ENCODE assay signal across 24 mouse cellular contexts in genomic region chr15:92210486-92211235, GRCm38 (mm10).
"Had no signal": no experiment of that assay in that cellular context is flagged by ENCODE, and none has a peak within 500 bp of the region (broad histone marks: within the 10 kb centered on the region; RNA-seq: fewer than 3 reads in every experiment).

No protein-coding gene starts in this region.

- H3K4me1 ChIP-seq: heart, embryonic 13.5 days; heart, embryonic 15.5 days; kidney, embryonic 15.5 days; limb, embryonic 13.5 days; limb, embryonic 15.5 days; liver, embryonic 12.5 days had no signal

- H3K9ac ChIP-seq: heart, embryonic 13.5 days; heart, embryonic 15.5 days; hindbrain, embryonic 14.5 days; kidney, embryonic 15.5 days; limb, embryonic 13.5 days; limb, embryonic 15.5 days; liver, embryonic 12.5 days; liver, embryonic 14.5 days had no signal

- ATAC-seq: hindbrain, embryonic 16.5 days; intestine, embryonic 16.5 days; liver, embryonic 12.5 days had no signal

- H3K36me3 ChIP-seq: heart, embryonic 13.5 days; heart, embryonic 15.5 days; kidney, embryonic 15.5 days; limb, embryonic 13.5 days; limb, embryonic 15.5 days; liver, embryonic 12.5 days had no signal

- H3K27ac ChIP-seq: heart, adult 2 months; heart, embryonic 13.5 days; heart, embryonic 15.5 days; hindbrain, embryonic 14.5 days; kidney, embryonic 15.5 days; kidney, postnatal 0 days; limb, embryonic 13.5 days; limb, embryonic 15.5 days; liver, embryonic 12.5 days; liver, embryonic 14.5 days had no signal

- H3K9me3 ChIP-seq: heart, embryonic 13.5 days; heart, embryonic 15.5 days; kidney, embryonic 15.5 days; limb, embryonic 13.5 days; limb, embryonic 15.5 days had no signal

- H3K4me3 ChIP-seq: heart, adult 2 months; heart, embryonic 13.5 days; heart, embryonic 15.5 days; kidney, embryonic 15.5 days; limb, embryonic 13.5 days; limb, embryonic 15.5 days; liver, embryonic 12.5 days had no signal

- H3K4me2 ChIP-seq: heart, embryonic 11.5 days; heart, embryonic 13.5 days; heart, embryonic 15.5 days; hindbrain, embryonic 14.5 days; kidney, embryonic 15.5 days; limb, embryonic 13.5 days; limb, embryonic 15.5 days; liver, embryonic 12.5 days had no signal

- H3K27me3 ChIP-seq: heart, embryonic 13.5 days; heart, embryonic 15.5 days; kidney, embryonic 15.5 days; limb, embryonic 13.5 days; limb, embryonic 15.5 days; liver, embryonic 12.5 days had no signal

- DNase-seq: gastrocnemius, postnatal 14 days; gastrocnemius, postnatal 36 days; heart, adult 11 months; heart, adult 2 months; heart, postnatal 36 days; kidney, adult 11 months; kidney, adult 2 months; kidney, adult 9 months; kidney, postnatal 14 days; kidney, postnatal 36 days; layer of hippocampus, postnatal 36 days; lung, adult 18-20 months had no signal
